Mouse (Mus musculus) layer of hippocampus, adult 11-12 months (tissue): Measurements from ENCODE around the gene Frrs1.
"Not testable (repeated sequence)": the region's sequence is repeated elsewhere in the genome, so short reads cannot be mapped to it uniquely, and the experiment has no call there.

Experiments used
- DNase-seq: peaks from one replicate; pipeline ENCODE4 v3.0.0; 2022; ENCODE audit warnings: low spot score

The Frrs1 gene

GRCm38 (mm10) chr3:116858941-116859685 is at the start of gene Frrs1:
Gene Frrs1 (plus strand): TSS chr3:116859464.
- DNase-seq, result no peak

- DNase-seq, result not testable (repeated sequence)
Measured at GRCm38 (mm10) chr3:116810351-116810750, 48.9 kb upstream of the Frrs1 start.

DNA sequence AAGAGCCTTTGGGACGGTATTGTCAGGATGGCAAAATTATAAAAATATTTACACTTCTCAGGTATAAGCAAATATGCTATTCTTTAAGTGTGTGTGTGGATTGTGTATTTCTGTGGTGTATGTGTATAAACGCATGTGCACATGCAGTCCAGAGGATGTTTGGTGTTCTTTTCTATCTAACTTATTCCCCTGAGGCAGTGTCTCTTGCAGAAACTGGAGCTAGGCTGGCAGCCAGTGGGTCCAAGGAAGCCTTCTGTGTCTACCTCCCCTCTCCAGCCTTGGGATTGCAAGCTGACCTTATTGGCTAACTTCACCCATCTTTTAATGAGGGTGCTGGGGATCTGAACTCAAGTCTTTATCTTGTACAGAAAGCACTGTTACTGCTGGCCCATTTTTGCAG is 46.3 kb upstream of the Frrs1 start:
- no peak for DNase-seq

DNA sequence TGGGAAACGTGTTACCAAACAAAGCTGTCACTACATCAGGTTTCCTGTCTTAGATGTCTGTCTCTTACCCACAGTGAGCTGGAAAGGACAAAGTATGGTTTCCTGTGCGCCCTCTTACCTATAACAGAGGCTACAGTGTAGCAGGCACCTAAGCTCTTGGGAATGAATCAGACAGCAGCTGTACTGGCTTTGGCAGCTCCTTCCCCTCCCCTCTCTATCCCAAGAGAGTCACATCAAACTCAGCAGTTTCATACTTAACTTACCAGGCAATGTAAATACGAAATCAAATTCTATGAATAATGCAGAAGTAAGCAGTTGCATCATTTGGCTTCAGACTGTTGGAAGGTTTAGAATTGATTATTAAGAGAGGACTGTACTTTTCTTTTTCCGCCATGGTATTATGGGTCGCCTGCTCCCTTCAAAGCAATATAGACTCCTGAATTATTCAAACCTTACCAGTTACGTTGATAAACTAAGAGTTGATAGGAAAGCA is 43.9 kb upstream of the Frrs1 start:
- DNase-seq, result no peak

DNA sequence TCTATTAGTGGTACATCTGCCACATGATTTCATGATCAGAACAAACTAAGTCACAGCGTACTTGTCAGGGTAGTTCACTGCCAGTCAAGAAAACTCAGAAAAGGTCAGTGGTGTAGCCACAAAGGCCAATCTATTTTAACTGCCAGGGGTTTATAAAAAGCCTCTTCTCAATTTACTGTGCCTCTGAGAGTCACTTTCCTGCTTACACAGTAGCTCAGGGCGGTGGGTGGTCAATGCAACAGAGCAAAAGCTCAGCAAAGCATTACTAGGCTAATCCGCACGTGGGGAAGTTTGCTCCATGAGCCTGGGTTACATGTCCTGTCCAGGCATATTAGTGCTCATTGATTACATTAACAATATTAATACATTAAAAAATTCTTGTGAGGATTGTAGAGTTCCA is 43.3 kb upstream of the Frrs1 start:
- DNase-seq, result no peak

DNA sequence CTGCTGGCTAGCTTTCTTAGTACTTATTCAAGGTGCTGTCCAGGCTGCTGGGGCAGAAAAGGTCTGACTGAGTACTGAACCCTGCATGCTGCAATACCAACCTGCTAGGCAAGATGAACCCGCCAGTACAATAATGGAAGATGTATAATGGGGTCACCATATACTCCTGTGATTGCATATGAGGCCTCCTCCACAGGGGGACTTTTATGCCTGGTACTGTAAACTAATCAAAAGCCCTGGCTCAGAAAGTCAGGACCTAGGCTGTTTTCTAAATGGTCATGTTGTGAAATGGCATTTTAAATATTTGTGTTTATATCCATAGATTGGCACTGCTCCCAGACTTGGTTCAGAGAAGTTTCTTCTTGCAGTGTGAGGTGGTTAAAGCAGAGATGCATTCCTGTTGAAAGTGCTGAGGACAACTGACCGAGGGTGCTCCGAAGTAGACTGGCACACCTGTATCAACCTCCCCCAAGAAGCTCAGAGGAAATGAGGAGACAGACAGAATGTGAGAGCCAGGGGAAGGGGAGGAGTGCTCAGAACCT is 42.5 kb upstream of the Frrs1 start:
- no peak for DNase-seq

- DNase-seq, result no peak
Measured at GRCm38 (mm10) chr3:116817231-116817630, 42.0 kb upstream of the Frrs1 start.

GRCm38 (mm10) chr3:116826471-116827215 is 32.6 kb upstream of the Frrs1 start:
- DNase-seq, result no peak

DNA sequence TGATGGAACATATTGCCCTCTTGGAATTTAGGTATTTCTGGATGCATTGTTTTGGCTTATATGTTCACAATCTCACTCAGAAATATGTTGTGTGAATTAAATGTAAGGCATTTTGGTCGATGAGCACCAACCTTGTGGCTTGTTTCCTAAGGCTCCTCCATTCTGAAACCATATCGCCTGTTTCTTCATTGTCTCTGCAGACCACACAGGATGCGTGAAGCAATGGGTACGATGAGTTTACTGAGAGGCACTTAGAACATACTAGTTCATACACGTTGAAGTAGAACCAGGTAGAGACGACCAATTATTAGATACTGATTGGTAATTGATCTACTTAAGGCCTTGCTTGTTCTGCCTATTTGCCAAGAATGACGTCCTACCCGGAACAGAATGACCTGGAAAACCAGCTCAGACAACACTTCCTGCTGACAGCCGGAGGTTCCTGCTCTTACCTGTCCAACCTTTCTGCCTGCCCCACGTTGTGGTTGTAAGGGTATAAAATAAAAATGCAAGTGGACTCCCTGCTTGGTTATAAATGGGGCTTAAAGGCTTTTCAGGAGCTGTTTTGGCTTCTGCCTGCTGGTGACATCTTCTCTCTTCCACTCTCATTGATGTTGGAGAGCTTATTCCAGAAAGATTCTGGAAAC is 29.9 kb upstream of the Frrs1 start:
- DNase-seq, result no peak

DNA sequence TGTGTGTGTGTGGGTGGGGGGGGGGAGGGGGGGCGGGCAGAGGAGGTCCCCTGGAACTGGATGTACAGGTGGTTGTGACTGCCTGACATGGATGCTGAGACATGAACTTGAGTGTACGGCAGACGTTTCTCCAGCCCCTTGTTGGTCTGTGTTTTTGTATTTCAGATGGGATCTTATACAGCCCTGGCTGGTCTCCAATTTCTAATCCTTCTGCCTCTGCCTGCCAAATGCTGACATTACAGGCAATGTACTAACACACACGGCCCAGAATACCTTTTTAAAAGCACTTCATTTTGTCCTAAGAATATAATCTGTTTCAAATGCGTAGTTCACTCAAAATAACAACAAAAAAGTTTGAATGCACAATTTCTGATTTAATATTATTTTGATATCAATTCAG is 27.9 kb upstream of the Frrs1 start:
- DNase-seq, result no peak

- no peak for DNase-seq
Measured at GRCm38 (mm10) chr3:116832526-116833310, 26.5 kb upstream of the Frrs1 start.

DNA sequence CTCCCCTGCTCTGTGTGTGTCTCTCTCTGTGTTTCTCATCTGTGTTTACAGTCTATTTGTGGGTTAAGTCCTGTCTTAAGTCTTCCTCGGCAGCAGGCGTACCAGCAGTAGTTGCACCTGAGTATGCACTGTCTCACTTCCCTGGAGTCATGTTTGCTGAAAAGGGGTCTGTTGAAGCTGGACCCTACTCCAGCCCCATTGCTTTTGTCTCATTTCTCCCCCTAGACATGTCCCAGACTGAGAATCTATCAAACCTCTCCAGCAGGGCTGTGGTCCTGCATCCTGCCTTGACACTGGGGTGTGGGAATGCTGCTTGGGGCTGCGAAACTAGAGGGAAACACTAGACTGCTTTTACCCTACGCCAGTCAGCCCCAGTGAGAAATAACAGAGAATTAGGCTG is 25.8 kb upstream of the Frrs1 start:
- DNase-seq, result no peak

DNA sequence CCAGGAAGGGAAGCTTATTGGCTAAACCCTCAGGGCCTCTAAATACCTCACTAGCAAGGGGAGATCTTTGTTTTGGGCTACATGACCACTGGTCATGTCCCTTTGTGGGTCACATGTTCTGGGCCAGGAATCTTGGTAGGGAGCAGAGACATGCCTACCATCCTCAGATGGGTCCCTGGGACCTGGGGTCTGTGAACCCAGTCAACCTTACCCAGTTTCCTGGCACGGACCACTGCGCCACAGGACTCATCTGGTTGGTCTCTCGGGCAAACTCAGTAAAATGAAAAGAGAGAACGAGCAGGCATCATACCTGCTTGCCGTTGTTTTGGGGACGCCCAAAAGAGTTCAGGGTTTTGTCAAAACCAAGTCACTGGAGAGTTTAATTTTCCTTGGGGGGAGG is 25.0 kb upstream of the Frrs1 start:
- DNase-seq, result no peak

DNA sequence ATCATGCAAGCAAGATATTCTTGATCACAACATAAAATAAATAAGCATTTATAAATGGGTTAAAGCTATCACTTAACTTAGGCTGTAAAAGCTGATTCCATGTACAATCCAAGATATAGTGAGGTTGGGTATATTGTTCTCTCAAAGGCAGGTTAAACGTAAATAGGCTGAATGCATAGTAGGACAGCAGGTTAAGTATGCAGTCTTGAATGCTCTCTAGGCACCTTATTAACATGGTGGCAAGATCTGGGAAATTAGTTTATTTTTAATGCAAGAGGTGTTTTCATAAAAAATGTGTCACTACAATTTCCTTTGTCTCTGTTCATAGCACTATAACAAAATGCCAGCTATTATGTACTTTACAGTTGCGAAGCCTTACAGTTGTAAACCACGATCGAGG is 23.9 kb upstream of the Frrs1 start:
- DNase-seq, result no peak

DNA sequence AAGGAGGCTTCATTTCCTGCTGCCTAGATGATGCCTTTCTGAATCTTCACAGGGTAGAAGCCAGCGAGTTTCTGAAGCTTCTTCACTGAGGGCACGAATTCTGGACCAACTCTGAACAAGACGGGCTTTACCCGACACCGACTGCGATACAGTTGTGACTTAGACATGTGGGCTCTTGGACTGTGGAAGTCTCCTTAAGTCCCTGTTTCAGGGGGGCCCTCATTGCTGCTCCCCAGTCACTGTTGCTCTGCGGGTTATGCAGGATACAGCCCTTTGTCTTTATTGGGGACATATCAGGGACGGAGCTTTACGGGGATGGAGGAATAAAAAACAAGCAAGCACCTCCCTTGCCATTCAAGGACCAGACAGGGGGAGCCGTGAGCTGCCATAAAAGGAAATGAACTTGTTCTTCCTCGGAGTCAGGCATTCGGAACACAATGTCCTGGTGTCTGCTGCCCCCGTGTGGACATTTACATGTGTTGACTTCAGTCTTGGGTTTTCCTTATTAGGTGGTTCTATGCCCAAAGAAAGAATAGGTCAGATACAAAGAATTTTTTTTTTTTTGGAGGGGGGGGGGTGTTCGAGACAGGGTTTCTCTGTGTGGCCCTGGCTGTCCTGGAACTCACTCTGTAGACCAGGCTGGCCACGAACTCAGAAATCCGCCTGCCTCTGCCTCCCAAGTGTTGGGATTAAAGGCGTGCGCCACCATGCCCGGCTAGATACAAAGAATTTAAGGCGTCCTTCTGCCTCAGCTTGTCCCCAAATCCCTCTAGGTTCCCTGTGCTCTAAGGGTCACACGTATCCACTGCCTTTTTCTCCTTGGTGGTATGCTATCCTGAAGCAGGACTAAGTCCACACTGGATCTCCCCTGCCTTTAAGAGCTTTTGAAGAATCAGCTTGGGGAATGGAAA is 23.2 kb upstream of the Frrs1 start:
- DNase-seq, result peak; percentile 93

- no peak for DNase-seq
Measured at GRCm38 (mm10) chr3:116836681-116837475, 22.4 kb upstream of the Frrs1 start.

- no peak for DNase-seq
Measured at GRCm38 (mm10) chr3:116841311-116841710, 18.0 kb upstream of the Frrs1 start.

DNA sequence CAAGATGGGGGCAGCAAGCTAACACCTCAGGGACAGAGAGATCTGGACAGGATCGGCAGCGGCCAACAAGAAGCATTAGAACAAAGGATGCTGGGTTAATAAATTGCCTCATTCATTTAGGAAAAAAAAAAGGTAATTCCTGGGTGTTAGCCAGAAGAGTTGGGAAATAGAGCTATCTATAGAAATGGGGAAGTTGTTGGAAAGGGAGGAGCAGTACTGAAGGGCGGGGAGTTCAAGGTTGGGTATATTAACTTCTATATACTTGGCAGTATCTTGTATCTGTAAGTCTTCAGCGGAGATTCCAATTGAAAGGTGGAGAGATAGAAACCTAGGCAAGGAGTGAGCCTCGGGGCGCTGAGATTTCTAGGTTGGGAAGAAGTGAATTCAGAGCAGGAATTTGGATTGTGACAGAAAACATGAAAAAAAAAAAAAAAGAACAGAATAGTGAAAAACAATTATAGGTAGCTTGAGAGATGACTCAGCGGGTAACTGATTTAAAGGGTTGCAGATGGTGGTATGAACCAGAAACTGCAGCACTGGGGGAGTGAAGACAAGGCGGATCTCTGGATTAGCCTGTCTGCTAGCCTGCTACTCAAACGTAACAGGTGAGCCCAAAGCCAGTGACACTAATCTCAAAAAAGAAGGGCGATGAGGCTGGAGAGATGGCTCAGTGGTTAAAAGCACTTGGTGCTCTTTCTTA is 14.2 kb upstream of the Frrs1 start:
- no peak for DNase-seq

GRCm38 (mm10) chr3:116846084-116846483 is 13.2 kb upstream of the Frrs1 start:
- DNase-seq, result no peak
